Mouse (Mus musculus): ENCODE data around the gene Dennd1a. TPM values are rescaled to one million over a fixed set of nuclear protein-coding genes. Genes with fewer than 3 reads are reported as not detected.

The Dennd1a gene
- total RNA-seq, 4 experiments from 2014 or later = 70.3 to 95.1 (median 85.8) TPM

DNA sequence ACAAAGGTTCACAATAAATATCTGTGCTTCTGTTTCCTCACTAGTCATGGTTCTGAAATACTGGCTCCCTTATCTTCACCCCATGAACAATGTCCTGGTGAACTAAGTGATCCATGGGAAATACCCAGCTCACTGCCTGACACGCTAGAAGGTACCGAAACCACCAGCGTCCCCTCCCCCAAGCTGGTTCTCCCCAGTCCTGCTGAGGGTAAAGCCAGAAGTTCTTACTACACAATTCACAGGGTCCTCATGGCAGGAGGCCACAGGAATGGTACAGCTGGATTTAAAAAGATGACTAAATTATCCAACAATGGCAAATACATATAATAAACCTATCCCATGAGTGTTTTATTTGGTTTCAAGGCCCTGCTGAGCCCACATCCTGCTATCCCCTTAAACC is 378.9 kb downstream of the Dennd1a start:
- DNase-seq (ENCODE audit: low spot score in 2 of 2) = no peak

DNA sequence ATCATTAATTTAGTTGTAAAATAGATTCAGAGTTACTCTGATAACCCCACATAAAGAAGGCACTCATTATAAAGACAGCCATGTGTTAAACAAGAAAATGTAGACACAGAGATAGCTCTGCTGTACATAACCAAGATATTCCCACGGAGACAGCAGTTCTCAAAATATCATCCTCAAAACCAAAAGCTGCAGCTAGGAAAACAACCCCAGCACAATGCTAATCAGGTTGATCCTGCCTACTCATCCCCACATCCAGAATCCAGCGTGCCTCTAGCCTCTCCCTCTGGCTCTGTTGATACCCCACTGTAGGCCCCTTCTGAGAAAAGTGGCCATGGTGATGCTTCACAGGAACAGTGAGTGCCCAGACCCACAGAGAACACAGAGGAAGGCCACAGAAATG is 380.9 kb downstream of the Dennd1a start:
- DNase-seq (ENCODE audit: low spot score in 2 of 2) = no peak

DNA sequence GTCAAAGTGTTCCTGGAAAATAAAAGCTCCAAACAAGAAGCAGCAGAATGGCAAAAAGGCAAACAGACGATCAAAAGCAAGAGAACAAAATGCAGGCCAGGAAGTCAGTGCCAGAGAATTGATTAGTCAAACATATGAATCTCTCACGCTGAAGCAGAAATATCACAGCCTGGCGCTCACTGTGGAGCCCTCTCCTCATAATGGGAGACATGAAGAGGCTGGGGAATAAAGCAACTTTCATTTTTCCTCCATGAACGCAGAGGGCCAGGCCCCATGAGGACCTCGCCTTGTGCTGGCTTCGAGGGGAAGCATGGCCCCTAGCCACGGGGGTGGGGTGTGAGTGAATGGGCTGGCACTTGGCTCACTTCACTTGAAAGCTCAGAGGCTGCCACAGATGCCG is 383.9 kb downstream of the Dennd1a start:
- DNase-seq (ENCODE audit: low spot score in 2 of 2) = no peak

DNA sequence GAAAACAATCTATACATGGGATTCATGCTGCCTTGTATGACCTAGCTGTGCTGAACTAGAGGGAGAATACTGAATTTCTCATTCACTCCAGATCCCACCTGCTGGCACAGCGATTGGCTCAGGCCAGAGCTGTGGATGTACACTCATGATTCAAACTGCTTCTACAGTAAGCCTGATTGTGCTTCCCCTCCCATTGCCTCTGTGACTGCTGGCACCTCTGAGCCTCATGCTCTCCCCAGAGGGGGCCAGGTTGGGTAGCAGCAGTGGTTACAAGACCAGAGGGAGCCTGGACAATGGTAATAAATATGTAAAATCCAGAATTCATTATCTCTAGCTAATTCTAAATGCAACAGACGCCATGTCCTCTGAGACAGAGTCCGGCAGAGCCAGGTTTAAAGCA is 404.0 kb downstream of the Dennd1a start:
- DNase-seq (ENCODE audit: low spot score in 2 of 2) = no peak

DNA sequence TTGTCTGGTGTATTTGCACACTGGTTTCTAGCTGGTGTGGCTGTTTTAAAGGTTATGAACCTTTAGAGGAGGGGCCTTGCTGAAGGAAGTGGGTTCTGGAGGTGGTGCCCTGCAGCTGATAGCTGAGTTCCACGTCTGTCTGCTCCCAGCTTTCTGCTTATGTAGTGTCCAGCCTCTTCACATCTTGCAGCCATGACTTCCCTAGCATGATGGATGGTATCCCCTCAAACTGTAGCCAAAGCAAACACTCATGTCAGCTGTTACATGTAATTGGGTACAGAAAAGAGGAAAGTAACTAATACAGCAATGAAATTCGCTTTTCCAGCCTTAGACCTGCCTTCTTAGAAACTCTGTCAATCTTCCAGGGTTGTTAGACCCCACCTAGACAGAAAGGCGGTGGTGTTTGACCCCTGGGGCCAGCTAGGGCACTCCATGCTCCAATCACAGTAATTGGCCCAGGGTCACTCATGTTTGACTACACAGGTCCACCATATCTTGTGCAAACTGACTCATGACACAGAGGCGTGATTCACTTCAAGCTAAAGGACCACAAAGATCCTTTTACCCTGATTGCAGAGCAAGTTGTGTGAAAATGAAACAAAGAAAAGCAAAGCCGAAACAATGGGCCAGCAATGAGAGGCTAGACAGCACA is 405.8 kb downstream of the Dennd1a start:
- no peak for DNase-seq (ENCODE audit: low spot score in 2 of 2)

DNA sequence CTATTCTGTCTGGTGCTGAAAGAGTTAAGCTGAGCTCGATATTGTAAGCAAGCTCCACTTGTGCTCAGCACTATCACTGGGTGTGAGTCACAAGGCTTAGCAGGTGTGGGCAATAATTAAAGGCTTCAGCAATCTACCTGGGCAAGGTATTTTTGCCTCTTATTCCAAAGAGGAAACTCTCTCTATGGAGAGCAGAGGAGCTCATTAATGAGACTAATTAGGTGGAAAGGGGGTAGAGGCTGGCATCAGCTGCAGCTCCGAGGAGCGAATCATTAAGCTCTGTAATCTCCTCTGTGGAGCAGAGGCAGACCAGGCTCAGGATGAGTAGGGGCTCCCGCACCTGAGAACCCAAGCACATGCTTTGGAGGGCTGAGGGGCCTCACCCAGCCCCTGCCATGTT is 407.5 kb downstream of the Dennd1a start:
- no peak for DNase-seq (ENCODE audit: low spot score in 2 of 2)

DNA sequence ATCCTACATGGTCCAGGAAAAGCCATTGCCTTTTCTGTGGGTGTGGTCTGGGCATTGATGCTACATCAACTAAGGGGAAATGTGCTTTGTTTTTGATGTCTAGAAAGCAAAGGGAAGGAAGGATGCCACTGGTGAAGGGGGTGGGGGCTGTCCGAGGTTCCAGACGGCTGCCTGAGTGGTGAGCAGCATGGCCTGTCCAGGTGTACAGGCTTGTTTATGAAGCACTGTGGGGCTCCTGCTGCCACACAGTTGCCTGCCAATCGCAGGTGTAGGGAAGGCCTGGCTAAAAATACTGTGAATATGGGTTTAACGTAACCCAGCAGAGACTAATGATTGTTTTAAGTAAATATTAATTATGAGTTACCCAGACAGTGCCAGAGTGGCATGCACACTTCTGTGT is 414.4 kb downstream of the Dennd1a start:
- DNase-seq (ENCODE audit: low spot score in 2 of 2) = no peak

DNA sequence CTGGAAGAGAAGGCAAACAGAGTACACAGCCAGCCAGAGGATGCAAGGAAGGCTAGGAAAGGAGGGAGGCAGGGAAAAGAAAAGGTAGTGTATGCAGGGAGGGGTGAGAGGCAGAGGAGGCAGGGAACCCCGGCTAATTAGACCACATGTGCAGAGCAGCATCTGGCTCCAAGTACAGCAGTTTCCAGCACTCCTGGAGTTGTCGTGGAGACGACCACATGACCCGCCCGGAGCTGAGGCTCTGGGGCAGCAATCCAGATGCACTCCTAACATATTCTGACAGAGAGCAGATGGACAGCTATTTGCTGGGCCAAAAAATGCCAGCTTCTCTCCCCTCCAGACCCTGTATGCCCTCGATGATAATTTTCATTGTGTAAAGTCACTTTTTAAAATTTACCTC is 417.6 kb downstream of the Dennd1a start:
- DNase-seq (ENCODE audit: low spot score in 2 of 2) = no peak

DNA sequence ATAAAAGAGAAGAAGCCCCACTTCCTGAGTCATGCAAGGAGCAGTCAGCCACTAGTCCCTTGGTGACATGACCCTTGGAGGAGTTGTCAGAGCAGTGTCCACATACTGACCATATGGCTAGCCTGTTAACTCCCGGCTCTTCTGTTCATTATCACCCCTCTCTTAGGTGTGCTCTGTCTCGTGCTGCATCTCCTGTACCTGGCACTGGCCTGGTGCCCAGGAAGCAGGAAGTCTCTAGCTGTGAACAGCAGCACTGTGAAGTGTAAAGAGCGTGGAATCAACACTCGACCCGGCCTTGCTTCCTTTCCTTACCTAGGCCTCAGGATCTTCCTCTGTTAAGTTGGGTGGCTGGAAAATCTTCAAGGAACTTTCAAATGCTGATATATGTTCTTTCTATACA is 419.8 kb downstream of the Dennd1a start:
- DNase-seq (ENCODE audit: low spot score in 2 of 2) = no peak

DNA sequence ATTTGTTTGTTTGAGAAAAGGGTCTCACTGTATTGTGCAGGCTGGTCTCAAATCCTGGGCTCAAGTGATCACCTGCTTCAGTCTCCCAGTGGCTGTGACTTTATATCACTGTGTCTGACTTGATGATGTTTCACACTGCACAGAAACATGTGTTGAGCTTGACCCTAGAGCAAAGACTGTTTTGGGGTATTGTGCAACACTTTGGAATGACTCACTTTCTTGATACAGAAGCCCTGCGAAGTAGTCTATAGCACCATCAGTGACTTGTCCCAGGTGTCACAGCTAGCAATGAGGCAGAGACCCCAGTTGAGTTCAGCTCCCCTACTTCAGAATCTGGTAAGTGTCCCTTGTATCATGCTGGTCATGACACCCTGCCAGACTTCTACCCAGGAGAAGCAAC is 429.7 kb downstream of the Dennd1a start:
- DNase-seq (ENCODE audit: low spot score in 2 of 2) = no peak

DNA sequence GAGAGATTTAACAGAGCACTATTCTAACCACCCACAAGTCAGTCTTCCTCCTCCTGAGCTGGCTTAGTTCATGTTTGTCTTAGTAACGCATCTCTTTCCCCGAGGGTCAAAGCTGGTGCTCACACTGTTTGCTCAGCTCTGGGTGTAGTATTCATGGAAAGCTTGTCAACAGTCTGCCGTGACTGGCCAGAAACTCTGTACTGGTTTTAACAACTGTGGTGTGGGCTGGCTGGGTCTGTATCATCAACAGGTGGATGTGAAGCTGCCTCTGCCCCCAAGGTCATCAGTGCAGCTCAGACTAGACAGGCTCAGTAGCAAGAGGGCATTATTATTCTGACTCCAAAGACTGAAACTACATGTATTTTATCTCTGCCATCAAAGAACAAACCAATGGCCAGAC is 430.2 kb downstream of the Dennd1a start:
- no peak for DNase-seq (ENCODE audit: low spot score in 2 of 2)

DNA sequence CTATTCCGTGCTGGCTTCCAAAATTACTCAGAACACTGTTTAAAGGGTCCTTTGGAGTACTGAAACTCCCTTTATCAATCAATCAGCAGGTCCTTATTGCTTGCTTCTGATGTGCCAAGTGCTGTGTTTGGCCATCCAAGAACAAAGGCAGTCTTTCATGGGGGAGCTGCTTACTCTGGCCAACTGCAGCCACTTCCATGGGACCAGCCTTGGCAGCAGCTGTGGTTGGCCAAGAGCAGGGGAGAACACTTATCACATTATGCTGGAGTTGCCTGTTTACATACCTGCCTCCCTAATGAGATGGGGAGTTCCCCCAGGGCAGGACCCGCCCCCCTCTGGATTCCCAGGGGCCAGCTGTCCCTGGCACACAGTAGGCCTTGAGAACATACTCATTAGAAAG is 432.0 kb downstream of the Dennd1a start:
- peak in 1 of 2 experiments; percentile 59 for DNase-seq (ENCODE audit: low spot score in 2 of 2)

DNA sequence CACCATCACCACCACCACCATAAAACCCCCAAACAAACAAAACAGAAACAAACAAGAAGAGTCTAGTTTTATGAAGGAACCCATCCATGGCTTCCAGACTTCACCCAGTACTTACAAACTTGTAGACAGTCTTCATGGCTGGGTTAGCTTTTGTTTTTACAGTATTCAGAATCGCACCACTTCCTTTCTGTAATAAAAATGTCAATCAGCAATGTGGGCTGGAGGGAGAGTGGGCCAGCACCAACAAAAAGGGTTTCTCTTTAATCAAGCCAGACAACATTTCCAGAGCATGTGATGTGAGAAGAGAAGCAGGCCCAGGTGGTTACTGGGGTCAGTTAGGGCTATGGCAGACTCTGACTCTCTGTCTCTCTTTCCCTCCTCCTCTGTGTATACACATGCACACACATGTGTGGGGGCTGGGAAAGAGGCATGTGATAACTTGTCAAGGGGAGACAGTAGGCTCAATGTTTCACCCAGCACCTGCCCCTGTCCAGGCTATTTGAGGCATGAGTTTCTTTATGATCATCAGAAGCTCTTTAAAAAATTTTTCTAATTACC is 433.2 kb downstream of the Dennd1a start:
- no peak for DNase-seq (ENCODE audit: low spot score in 2 of 2)

DNA sequence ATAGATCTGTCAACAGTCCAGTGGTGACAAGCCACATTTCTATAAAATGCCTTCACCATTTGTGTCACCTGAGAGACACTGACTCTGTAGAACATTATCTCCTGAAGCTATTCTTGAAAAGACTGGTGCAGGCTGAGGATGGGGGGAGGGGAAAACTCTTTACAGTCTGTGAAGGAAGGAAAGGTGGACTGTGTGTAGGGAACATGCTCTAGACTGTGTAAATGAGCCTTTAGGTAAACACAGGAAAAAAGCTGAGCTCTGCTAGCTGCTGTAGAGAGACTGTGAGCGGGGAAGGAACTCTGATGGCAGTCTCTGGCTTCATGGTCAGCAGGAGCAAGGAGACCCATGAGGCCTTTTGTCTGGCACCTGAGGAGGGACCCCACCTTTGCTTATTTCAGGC is 436.6 kb downstream of the Dennd1a start:
- DNase-seq (ENCODE audit: low spot score in 2 of 2) = no peak

DNA sequence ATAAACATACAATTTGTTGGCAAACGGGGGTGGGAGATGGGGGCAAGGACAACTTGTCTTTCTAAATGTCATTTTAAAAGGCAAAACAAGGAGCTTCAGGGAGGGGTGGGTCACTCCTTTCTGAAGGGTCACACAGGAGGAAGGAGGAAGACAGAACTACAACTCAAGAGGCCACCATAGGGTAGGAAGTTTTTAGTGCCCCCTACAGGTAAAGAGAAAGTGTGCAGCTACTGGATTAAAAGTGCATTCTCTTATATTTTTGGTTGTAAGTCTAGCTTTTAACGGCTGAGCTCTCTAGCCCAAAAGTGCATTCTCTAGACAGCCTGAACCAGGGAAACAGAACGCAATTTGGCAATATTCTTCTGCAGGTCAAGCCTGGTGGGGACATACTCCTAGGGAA is 437.8 kb downstream of the Dennd1a start:
- no peak for DNase-seq (ENCODE audit: low spot score in 2 of 2)

DNA sequence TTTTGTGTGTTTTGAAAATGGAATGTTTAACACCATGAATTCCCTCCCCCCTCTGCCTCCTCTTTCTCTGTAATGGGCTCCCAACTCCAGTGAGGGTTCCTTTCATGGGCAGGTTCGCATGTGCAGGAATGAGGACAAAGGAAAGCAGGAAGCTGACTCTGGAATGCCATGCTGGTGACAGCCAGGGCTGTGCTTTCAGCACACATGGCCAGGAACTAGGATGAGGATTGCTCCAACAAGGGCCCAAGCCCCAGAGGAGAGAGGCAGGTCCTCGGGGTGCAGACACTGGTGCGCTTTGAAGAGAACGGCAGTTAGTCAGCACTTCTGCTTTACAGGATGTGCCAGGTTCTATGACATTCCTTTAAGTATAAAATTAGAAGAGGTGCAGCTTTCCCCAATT is 444.5 kb downstream of the Dennd1a start:
- DNase-seq (ENCODE audit: low spot score in 2 of 2) = no peak

DNA sequence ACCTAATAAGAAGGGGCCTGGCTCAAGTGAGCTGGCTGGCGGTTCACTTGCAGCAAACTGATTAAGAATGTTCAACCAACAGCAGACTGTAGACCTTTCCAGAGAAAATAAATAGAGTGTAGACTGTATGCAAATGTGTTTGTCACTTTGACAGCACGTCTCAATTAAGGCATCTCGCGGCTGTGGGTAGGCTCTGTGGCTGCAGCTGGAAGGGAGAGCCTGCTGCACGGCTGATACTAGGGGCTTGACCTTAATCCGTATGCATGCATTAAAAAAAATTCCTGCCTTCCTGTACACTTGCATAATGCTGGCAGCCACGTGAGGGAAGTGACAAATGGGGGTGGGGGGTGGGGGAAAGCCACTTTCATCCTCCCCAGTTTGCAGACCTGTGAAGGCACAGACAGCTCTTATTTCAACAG is 445.0 kb downstream of the Dennd1a start:
- DNase-seq (ENCODE audit: low spot score in 2 of 2) = no peak

DNA sequence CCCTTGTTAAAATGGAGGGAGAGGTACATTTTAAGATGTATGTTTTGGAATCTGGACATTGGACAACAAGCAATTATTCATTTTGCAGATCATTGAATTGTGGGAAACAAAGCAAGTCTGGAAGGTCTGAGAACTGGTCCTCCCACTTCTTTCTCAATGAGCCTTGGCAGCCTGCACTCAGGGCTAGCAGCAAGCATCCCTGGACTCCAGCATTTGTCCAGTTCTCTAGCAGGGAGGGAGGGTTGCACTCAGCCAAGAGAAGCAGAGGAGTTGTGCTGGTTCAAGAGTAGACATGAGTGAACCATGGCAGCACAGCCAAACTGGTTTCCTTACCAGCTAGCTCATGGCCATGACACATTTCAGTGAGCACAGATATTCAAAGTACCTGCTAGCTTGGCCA is 447.3 kb downstream of the Dennd1a start:
- DNase-seq (ENCODE audit: low spot score in 2 of 2) = no peak

DNA sequence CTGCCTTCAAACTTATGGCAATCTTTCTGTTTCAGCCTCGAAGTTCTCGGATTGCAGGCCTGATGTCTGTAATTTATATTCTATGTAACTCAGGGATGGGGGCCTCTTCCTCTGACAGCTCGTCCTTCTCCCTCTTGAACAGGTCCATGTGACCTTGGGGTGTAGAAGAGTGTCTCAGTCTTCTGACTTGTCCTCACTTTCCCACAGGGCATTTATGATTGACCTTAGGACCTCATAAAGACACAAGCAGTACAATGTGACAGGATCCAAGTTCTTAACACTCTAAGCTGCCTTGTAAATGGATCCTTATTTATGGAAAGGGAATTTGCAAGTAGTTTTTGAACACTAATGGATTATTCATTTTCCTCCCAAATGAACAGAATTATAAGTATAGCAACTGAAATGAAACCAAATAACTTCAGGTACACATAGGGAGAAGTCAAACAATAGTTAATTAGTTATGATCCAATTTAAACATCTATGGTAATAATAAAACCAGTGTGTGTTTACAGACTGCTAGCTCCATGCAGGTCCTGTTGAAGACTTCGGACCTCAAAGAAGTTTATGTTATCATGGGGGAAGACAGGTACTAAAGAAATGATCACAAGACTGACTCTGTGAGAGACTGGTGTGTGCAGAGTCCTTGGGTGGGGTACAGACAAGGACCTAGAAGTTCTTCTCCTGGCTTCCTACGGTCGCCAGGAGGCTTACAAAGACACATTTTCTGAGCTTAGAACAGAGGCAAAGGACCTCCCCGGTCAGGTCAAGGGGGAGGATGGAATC is 448.8 kb downstream of the Dennd1a start:
- DNase-seq (ENCODE audit: low spot score in 2 of 2) = no peak

DNA sequence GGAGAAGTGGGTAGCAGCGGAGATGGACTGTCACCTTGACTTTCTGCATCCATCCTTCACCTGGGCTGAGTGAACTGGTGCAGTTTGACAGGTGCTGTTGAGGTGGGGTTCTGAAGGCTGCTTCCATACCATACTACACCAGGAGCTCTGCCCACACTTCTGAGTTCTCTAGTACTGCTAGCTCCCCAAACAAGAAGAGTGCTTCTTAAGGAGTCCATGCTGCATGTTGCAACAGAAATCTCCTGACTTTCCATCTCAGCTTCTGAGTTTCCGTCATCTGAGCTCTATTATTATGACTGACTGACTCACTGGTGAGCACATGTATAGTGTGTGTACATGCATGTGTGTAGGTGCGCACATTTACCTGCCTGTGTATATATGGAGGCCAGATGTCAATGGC is 449.6 kb downstream of the Dennd1a start:
- no peak for DNase-seq (ENCODE audit: low spot score in 2 of 2)

DNA sequence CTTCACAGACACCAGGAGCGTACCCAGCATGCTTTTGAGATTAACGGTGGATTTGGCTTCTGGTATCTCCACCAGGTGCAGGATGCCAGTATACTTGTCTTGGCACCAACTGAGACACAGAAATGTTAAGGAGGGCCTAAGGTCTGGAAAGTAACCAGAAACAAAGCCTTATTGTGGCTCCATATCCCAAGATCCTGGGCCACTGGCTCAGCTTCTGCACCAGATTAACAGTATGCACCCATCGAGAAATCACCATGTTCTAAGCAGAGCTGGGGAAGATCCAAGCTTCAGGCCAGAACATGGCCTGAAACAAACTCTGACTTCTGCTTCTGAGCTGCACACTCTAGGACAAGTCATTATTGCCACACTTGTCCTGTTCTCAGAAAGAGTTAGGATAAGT is 450.3 kb downstream of the Dennd1a start:
- DNase-seq (ENCODE audit: low spot score in 2 of 2) = no peak

DNA sequence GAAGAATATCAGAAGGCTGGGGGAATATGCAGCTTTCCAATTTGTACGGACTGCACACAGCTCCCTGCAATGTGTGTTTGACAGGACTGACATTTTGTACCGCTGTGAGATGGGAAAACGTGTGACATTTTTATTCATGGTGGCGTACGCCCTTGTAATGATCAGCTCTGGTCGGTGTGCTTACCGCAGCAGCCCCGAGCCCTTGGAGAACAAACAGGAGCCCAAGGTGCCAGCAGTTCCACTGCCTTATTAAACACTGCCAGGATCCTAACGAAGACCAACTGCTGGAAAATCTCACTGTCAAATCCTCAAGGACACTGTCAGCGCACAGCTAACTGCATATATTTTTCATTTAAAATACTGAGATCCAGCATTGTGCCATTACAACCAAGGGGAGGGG is 454.9 kb downstream of the Dennd1a start:
- DNase-seq (ENCODE audit: low spot score in 2 of 2) = no peak

DNA sequence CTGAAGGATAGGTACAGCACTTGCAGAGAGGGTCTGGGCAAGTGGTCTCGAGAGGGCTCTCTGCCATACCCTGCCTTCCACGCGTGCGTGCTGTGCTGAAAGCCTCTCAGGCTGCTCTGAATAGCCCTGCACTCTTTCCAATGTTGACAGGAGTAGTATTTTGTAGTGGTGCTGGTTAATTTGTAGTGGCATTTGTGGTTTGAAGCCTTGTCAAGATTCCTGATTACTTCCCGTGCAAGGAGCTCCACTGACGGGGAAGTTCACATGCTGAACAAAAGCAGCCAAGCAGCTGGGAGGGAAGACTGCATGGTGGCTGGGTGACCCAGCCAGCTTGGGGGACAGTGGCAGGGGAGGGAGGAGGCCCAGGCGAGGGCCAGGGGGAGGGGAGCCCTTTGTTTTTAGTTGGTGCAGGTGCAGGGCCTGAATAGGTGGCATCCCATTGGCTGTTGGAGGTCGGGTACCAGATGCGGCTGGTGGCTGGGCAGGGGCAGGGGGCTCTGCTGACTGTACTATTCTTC is 457.4 kb downstream of the Dennd1a start:
- no peak for DNase-seq (ENCODE audit: low spot score in 2 of 2)

Measured in layer of hippocampus, adult 8-10 months (tissue).